Mouse (Mus musculus) left cerebral cortex, adult 18-20 months (tissue): ENCODE results near the gene Tubgcp4. TPM values are rescaled to one million over a fixed set of nuclear protein-coding genes. Genes with fewer than 3 reads are reported as not detected.
"Not testable (repeated sequence)": the region's sequence is repeated elsewhere in the genome, so short reads cannot be mapped to it uniquely, and the experiment has no call there.

Source experiments
- DNase-seq, 2 experiments: peaks; one replicate each; pipeline ENCODE4 v3.0.0; 2021 to 2022; ENCODE audit warnings: low spot score in 2 of 2, mixed read lengths in 1 of 2
- long read RNA-seq, 2 experiments: library from polyadenylated mRNA; stranded (forward); transcript quantifications; one replicate each; pipeline ENCODE4 v2.0.0; 2021
- total RNA-seq, 2 experiments: library from RNA; stranded (reverse); gene quantifications; 2 replicates each; pipeline ENCODE4 v1.2.3; 2021

Gene Tubgcp4
- total RNA-seq, result 10 to 100 TPM; 45.6 to 49.8 TPM
- long read RNA-seq, experiment 1, full-length matches to known transcripts, result 18 of 33 reads
- long read RNA-seq, experiment 1, partial matches to known transcripts, result 4 of 33 reads
- long read RNA-seq, experiment 1, other reads (novel, unspliced or antisense), result 11 of 33 reads
- long read RNA-seq, experiment 2, full-length matches to known transcripts, result 22 of 34 reads
- long read RNA-seq, experiment 2, partial matches to known transcripts, result 5 of 34 reads
- long read RNA-seq, experiment 2, other reads (novel, unspliced or antisense), result 7 of 34 reads

DNA sequence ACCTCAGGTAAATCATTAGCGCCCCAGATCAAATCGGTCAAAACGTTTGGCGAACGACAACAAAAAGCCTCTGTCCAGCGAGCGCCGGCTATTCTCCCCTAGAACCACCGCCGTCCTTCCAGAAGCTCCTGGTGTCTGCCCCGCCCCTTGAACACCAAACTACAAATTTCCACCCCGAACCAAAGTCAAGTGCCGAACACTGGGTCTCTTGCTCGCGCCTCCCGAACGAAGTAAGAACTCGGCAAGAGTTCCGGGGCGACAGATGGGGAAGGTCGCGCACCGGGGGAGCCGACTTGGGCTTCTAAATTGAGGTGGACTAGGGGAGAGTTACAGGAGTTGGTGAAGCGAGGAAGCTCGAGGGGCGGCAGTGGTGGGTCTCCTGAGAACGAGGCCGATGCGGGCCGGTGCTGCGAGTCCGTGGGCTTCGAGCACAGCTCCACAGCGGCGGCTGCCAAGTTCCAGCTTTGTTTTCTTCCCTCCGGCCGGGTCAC, at the start of gene Tubgcp4:
Gene Tubgcp4 (plus strand): TSS at position 174 of the 491 bp plus-strand sequence.
- no peak for DNase-seq

DNA sequence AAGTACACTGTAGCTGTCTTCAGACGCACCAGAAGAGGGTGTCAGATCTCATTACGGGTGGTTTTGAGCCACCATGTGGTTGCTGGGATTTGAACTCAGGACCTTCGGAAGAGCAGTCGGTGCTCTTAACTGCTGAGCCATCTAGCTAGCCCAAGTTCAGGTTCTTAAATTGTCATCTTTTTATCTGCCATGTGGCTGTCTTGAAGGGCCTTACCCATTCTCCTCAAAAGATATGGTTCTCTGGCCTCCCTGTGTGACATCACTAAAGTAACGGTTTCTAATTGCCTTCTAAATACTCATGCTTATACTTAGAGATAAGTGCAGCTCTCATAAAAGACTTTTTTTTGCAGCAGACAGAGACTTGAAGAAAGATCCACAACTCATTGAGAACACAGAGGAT, 44.2 kb upstream of the Tubgcp4 start:
- DNase-seq, result not testable (repeated sequence)

DNA sequence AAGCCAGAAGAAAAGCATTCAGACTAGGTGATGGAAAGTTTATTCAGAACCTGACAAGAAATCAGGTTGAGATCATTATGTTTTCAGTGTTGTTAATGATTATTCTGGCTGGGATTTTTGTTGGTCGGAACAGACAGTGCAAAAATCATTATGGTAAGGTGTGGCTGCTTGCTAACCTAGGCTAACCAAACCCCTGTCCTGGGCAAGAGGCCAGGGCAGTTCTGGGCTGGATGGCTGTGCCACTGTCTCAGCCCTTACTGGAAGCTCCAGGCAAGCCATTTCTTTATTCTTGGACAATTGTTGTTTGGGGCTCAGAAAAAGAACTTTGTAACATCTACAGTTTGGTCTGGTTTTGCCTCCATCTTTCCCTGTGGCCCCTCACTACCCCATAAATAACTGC, 42.9 kb upstream of the Tubgcp4 start:
- no peak for DNase-seq

DNA sequence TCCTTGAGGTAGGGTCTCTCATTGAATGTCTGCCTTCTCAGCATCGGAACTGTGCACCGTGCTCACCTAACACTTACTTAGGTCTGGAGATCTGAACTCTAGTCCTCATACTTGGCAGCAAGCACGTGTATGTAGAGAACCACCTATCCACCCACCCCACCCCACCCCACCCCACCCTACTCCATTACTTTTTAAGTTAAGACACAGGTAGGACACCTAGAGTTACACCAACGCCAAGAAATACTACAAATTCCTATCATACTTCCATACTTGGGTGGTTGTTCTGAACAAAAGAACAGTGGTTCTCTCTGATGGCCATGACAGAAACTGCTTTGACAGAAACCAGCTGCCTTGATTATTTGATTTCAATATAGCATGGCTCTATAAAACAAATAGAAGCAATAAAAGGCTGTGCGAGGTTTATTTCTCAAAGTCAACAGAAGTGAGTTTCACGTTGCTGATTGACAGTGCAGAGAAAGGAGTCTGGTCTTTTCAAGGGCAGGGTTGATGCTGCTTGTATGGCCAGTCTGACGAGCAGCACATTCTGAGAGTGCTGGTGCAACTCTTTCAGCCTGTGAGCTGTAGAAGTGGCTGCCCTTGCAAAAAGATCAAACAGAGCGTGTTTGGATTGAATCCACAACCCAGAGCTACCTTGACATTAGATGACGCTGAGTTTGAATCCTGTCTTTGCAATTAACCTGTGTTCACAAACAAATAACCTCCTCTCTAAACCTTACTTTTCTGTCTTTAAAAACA, 41.4 kb upstream of the Tubgcp4 start:
- DNase-seq, result no peak

DNA sequence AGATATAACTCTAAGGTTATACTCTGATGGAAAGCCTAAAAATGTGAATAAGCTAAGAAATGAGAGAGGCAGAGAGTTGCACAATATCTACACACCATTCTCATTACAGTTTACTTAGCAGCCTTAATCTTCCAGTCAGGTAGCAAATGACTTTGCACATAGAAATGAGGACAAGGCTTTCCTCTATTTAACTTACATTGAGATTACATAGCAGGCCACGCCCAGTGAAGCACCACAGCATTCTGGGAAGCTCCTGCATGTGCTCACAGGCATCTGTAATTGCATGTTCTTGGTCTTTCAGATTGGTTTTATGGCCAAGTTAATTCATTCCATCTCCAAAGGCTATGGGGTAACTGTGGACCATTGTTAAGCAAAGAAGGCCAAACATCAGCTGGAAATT, 37.6 kb upstream of the Tubgcp4 start:
- no peak for DNase-seq

DNA sequence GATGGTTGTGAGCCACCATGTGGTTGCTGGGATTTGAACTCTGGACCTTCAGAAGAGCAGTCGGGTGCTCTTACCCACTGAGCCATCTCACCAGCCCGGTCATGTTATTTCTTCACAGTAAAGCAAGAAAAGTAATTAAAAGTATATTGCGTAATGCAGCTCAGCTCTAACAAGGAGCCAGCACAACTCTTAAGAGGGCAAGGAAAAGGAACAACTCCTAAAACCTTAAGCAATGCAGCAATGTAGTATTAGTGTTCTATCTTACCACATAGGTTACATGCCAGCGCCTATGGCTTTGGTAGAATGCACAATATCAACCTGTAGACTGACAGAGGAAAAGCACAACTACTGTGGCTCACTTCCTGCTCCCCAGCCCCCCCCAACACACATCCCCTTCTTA, 33.1 kb upstream of the Tubgcp4 start:
- DNase-seq, result no peak

DNA sequence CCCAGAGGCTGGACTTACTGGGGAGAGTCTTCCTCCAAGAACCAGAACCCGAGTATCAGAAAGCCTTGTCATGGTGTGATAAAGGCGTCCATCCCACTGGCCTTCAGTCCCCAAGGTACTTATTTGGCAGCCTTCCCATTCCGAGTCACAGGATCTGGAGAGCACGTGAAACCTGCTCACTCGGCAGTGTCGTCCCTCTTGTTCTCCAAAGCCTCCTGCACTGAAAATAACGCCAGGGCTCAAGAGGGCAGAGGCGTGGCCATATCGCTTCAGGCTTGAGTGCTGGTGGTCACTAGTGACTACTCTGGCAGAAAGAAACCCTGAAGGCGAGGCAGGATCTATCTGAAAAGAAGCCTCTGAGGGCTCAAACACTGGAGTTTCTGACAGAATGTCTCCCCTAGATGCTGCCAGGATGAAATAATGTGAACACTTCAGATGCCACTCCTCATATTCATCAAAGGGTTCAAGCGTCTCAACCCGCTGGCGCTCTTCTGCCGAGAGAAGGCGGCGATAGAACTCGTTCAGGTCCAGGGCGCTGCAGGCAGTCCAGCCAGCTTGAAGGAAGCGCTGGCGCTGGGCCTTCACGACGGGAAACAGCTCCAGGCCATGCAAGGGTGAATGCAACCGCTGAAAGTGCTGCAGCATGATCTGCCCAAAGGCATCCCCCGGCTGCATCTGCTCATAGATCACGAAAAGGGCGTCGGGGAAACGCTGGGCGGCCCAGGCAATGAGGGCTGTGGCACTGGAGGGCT, 31.0 kb upstream of the Tubgcp4 start:
- DNase-seq, result no peak

DNA sequence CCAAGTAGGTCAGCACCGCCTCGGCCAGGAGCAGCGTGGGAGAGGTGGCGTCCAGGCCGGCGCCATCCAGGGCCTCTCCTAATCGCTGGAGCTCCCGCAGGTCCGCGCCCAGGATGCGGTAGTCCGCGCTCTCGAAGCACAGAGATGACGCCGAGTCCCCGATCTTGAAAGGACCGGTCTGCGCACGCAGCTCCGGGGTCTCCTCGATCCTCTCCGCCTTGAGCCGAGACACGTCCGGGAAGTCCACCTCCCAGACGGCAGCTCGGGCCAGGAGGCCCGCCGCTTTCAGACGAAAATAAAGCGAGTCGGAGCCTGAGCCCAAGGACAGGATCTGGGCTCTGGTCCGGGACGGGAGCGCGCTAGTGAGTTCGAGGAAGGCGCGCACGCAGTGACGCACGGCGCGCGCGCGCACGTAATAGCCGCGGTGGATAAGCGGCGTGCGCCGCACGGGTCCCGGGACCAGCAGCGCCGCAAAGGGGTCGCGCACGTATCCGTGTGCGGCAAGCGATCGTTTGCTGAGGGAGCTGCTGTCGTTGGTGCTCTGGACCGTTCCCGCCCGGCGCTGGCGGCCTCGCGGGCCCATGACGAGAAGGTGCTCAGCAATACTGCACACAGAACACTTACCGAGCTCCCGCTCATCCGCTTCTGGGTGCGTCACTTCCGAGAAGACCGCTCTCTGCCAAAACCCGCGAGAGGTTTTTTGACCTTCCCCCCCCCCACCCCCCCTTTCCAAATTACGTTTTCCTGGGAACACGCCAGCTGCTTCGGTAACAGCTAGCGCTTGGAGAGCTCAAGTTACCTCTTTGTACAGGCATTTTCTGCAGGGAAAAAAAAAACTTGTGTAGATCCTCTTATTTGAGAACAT, 30.2 kb upstream of the Tubgcp4 start, which contains the start of the genes Adal and Lcmt2:
Gene Adal (plus strand): TSS at position 411 of the 865 bp plus-strand sequence.
Gene Lcmt2 (minus strand): TSS at position 636 of the 865 bp plus-strand sequence.
- DNase-seq, result peak; percentile 86 to 95

DNA sequence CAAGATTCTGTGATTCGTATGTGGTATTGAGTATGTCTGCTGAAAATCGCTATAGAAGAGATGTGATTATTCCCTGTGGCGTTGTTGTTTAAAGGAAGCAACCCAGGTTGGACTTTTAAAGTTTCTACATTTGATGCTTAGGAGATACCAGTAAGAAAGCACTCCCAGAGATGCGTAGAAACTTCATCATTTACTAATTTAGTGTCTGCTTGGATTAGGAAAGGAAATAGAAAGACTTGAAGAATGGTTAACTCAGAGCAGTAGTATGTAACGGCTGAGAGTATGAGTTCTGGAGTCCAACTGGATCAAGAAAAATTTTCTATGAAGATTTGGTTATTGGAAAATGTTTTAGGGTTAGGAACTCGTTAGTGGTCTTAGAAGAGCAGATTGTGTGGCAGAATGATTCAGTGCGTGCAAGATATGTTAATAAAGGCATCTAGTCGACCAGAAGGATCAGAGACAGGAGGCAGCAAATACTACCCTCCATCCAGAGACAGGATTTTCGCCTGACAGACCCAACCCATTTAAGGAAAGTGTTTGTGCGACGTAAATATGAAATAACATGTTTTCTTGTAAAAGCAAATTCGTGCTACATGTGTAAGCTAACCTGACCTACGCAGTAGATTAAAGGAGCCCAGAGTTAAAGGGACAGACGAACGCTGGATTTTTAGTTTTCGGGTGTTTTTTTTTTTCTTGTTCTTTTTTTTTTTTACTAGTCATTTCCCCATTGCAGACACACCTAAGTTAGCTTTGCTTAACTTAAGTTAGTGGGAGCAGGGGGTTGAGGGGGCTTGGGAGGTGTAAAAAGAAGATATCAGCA, 29.0 kb upstream of the Tubgcp4 start:
- DNase-seq, result no peak

DNA sequence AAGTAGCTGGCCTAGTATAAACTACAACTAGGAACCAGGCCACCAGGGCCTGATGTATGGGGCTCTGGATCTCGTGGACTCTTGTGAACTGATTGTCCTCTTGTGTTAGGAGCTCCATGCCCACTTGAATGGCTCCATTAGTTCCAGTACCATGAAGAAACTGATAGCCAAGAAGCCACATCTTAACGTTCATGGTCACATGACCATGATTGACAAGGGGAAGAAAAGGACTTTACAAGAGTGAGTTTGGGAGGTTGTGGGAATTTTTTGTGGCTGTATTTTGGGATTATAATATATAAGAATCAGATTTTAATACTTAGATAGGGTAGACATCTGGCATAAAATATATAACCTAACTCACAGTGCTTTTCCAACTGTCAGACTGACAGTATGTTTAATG, 28.0 kb upstream of the Tubgcp4 start:
- no peak for DNase-seq

DNA sequence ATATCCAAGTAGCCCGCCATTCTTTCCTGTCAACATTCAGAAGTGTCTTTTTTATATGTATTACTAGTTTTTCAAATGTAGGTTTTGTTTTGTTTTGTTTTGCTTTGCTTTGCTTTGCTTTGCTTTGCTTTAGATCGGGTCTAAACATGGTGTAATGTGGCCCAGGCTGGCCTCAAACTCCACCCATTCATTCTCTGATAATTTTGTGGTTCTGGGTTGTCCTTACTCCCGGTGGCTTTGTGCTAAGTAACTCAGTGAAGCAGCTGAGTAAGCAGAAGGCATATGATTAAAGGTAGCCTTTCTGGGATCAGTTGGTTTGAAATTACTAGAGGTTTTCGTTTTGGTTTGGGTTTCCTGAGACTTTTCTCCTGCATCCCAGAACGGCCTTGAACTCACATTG, 20.8 kb upstream of the Tubgcp4 start:
- no peak for DNase-seq

DNA sequence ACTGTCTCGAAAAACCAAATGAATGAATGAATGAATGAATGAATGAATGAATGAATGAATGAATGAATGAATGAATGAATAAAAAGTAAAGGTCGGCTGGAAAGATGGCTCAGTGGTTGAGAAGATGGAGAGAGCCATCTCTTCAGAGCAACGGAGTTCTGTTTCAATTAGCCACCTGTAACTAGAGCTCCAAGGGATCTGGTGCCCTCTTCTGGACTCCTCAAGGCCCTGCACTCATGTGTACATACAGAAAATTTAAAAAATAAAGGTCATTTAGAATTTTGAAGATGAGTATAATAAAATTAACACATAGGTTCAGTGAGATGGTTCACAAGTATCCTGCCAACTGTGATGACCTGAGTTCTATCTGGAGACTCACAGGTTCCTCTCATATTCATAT, 17.4 kb upstream of the Tubgcp4 start:
- DNase-seq, result no peak

DNA sequence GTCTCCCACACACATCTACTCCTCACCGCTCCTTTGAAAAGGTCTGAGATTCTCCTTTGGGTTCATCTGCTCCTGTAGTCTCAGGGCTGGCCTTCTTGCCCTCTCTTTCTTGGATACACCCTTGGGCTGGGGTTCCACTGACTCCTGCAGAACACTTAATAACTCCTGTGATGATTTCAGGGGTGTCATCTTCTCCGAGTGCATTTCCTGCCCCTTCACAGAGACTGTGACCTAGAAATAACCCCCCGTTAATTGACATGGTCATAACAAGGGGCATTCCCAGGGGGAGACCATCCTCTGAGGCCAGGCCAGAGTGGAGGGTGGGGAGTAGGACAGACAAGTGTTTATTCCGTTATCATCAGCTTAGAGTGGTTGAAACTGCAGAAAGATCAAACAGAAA, 1.3 kb upstream of the Tubgcp4 start:
- DNase-seq, result no peak

DNA sequence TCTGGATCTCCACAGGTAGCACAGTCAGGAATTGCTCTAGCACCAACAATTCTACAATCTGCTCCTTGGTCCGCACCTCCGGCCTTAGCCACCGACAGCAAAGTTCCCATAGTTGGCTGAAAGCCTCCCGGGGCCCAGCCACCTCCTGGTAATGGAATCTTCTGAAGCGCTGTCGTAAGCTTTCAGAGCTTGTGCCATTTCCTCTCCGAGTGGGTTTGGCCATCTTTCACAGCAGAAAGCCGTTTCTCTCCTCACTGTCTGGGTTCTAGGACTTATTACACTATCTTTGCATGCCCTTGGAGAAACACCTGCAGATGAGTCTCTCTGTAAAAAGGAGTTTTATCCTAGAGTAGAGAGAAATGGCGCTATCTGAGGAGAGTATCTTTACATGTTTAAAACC, 552 bp upstream of the Tubgcp4 start:
- DNase-seq, result peak in 1 of 2 experiments; percentile 12

DNA sequence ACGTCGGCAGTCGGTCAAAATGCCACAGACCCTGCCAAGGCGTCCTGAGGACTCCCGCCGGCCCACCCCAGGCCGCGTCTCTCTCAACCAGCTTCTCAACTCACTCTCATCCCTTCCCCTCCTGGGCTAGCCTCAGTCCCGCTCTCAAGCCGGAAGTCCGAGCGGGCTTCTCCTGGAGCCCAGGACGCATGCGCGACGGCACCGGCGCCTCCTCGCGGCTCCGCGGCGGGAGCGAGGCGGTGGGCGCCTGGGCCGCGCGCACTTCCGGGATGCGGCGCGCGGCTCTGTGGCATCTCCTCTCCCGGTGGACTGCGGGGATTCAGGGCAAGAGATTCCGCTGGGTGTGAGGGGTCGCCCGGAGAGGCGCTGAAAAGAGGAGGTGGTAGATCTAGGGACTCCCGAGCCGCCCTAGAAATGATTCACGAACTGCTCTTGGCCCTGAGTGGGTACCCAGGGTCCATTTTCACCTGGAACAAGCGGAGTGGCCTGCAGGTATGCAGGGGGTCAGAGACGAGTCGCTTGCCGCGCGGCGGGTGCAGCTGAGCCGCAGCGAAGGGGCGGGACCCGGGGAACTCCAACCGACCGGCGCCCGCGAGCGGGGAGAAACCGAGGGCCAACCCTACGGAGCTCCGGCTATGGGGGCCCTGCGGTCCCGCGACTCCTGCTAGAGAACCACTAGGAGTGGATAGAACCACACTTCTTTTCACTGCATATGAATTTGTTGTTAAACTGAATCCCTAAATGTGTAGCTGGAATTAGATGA, 707 bp downstream of the Tubgcp4 start, which contains the start of gene Zscan29:
Gene Zscan29 (minus strand): TSS at position 146 of the 763 bp plus-strand sequence.
- peak; percentile 86 to 89 for DNase-seq

DNA sequence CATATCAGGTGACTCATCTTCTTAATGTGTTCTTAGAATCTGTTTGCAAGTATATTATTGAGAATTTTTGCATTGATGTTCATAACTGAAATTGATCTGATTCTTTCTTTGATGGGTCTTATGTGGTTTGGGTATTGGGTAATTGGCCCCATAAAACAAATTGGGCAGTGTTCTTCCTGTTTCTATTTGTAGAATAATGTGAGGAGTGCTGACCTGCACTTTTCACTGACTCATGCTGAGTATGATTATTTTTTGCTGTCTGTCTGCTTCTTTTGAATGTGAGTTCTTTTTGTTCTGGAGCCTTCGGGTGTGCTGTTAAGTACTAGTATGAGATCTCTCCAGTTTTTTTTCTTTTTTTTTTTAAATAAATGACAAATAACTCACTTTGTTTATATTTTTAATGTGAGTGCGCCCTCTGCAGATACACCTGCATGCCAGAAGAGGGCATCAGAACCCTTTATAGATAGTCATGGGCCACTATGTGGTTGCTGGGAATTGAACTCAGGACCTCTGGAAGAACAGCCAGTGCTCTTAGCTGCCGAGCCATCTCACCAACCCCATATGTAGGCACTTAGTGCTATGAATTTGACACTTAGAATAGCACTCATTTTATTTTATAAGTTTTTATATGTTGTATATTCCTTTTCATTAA, 8.5 kb downstream of the Tubgcp4 start:
- DNase-seq, result no peak

DNA sequence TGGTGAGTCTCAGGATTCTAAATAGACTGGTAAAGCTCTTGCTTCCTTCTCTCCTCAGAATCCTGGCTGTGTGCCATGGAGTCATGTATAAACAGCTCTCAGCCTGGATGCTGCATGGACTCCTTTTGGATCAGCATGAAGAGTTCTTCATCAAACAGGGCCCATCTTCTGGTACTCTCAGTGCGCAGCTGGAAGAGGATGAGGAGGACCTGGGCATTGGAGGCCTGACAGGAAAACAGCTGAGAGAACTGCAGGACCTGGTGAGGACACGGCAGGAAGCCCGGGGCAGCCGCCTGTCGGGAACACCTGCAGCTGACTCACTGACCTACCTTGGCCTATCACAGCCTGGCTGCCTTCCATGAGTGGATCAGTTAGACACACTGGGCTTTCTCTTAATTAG, 13.0 kb downstream of the Tubgcp4 start:
- DNase-seq, result no peak

DNA sequence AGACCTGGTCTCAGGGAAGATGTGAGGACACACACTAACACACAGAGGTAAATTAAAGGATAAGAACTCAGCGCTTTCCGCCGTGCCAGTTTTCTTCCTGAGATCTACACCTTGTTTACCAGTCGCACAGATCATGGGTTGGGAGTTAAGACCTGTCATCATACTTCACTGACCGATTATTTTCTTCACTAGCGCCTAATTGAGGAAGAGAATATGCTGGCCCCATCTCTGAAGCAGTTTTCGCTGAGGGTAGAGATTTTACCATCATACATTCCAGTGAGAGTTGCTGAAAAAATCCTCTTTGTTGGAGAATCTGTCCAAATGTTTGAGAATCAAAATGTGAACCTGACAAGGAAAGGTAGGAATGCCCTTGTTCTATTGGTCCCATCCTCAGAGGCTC, 13.7 kb downstream of the Tubgcp4 start:
- no peak for DNase-seq
